Mouse (Mus musculus): ENCODE results near the gene Uspl1.

Gene Uspl1

DNA sequence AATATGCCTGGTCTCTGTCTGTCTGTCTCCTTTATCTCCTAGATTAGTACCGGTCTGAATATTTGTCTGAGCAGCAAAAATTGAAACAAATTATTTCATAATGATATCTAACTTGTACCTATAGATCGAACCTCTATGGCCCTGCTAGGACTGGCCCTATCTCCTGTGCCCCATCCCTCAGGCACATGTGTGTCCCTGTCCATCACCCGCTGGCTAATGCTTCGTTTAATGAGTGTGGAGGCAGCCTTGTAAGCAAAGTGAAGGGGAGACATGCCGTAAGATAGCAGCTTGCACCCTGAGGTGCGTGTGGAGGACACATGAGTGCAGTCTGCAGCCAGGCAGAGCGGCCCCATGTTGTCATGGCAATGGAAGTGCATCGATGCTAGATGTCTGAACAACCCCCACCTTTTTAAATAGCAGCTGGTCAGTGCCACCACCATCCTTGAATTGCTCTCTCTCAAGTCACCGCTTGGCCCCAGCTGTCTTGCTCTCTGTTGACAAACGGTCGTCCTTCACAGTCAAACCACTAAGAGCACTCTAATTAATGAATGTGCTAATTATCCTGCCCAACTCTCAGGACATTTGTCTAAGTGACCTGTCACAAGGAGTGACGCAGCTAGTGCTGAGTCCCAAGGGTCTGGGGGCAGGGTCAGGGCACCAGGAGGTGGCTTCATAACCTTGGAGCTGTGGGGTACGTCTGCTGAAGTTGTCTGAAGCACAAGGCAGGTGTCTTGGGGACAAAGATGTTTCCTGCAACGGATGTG lies 73.5 kb downstream of the Uspl1 start:
- DNase-seq (ENCODE audit: low read depth, low spot score): no peak

DNA sequence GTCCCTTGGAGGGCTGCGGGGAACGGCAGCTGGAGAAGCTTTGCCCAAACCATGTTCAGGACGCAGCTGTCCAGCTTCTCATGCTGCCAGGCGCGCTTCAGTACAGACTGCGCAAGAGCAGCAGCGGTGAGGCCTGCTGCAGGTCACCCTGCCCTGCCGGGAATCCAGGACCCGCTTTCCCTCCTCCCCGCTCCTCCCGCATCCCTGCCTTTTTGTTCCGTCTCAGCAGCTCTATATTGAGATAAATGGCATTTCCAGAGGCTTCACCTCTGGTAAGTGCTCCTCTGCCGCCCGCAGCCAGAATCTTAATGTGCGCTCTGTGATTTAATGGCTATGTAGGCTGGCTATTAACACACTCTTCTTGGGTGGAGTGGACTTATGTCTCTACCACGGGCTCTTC lies 74.9 kb downstream of the Uspl1 start:
- DNase-seq (ENCODE audit: low read depth, low spot score): no peak

DNA sequence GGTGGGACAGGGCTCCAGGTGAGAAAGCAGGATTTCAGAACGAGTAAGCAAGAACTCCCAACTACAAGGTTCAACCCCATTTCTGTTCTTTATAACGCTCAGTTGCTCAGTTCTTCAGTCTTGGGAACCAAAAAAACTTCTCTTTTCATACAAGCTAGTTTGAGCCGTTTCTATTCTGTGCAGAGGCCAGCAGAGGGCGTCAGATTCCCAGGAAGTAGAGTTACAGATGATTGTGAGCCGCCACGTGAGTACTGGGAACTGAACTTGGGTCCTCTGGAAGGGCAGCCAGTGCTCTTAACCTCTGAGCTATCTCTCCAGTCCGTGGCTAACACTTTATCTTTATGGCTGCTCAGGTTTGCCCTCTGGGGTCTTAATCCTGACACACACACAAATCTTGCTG lies 77.3 kb downstream of the Uspl1 start:
- DNase-seq (ENCODE audit: low read depth, low spot score): no peak

DNA sequence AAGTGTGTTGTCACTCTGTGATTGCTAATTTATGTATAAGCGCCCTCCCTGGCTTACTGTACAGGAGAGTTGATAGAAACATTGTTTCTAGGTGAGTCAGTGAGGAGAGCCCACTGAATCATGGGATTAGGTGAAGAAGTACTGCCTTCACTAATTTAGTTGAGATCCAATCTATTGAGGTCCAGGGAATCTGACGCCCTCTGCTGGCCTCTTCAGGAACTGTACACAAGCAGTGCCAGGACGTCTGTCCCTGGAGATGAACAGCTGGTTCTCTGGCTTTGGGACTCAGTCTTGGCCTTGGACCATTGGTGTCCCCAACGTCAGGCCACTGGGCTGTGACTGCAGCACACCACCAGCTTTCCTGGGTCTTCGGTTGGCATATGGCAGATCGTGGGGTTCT lies 77.7 kb downstream of the Uspl1 start:
- DNase-seq (ENCODE audit: low read depth, low spot score): no peak

DNA sequence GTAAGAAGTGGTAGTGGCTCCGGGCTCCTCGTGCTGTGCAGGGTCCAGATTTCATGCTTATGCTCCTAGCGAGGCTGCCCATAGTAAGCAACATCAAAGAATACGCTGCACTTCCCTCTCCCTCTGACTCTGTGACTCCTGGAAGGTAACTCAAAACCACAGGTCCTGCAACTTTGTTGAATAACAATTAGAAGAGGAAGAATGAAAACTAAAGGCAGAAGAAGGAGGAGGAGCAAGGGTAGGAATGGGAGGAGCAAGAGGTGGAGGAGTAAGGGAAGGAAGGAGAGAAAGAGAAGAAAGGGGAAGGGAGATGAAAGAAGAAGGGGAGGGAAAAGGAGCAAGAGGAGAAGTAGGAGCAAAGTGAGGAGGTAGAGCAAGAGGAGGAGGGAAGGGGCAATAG lies 80.3 kb downstream of the Uspl1 start, which contains the start of gene Alox5ap:
Gene Alox5ap, plus strand, starts transcription at position 363 of the 400 bp plus-strand sequence.
- no peak for DNase-seq (ENCODE audit: low read depth, low spot score)

DNA sequence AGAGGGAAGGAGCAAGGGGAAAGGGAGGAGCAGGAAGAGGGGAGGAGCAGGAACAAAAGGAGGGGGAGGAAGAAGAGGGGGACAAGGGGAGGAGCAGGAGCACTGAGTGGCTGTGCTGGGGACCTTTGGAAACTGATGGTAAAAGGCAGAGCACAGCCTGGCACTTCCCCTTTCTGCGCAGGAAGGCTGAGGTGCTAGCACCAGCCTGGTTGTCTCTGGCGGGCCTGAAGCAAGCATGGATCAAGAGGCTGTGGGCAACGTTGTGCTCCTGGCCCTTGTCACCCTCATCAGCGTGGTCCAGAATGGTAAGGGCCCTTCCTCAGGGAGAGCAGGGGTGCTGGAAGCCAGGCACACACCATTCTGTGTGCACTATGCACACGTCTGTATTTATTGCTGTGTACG lies 80.7 kb downstream of the Uspl1 start:
- DNase-seq (ENCODE audit: low read depth, low spot score): no peak

All from forelimb bud, embryonic 11.5 days (tissue).